Mouse (Mus musculus) spleen, postnatal 10 days (tissue): ENCODE measurements around the gene Trmo.
A peak's percentile ranks its signal among the peaks of the same experiment; 100 is the strongest.

ENCODE experiments used
- DNase-seq, 2 experiments: peaks; one replicate each; pipeline ENCODE4 v3.0.0; 2021 to 2022; ENCODE audit warnings: low spot score in 2 of 2

The Trmo gene

GRCm38 (mm10) chr4:46389013-46389611, at the start of gene Trmo:
Gene Trmo (minus strand): TSS chr4:46389437.
- DNase-seq: peak; percentile 90 to 94

- peak; percentile 46 to 67 for DNase-seq
These were observed 43.3 kb upstream of the Trmo start for GRCm38 (mm10) chr4:46432339-46433036.

- no peak for DNase-seq
These were observed 39.8 kb upstream of the Trmo start for GRCm38 (mm10) chr4:46428903-46429499.

GRCm38 (mm10) chr4:46422625-46423024, 33.4 kb upstream of the Trmo start:
- DNase-seq: no peak

- no peak for DNase-seq
These were observed 29.6 kb upstream of the Trmo start for GRCm38 (mm10) chr4:46418851-46419250.

- DNase-seq: peak in 1 of 2 experiments; percentile 66
These were observed 28.3 kb upstream of the Trmo start for GRCm38 (mm10) chr4:46417491-46417890.

GRCm38 (mm10) chr4:46413406-46413805, 24.2 kb upstream of the Trmo start, which contains the start of gene Hemgn:
Gene Hemgn (minus strand): TSS chr4:46413506.
- DNase-seq: no peak

- DNase-seq: no peak
These were observed 22.9 kb upstream of the Trmo start for GRCm38 (mm10) chr4:46412113-46412512.

- DNase-seq: peak in 1 of 2 experiments; percentile 59
These were observed 22.3 kb upstream of the Trmo start for GRCm38 (mm10) chr4:46411489-46411888.

- peak; percentile 66 to 73 for DNase-seq
These were observed 21.4 kb upstream of the Trmo start for GRCm38 (mm10) chr4:46410677-46411076.

GRCm38 (mm10) chr4:46406966-46407703, 17.9 kb upstream of the Trmo start:
- peak; percentile 67 to 68 for DNase-seq

GRCm38 (mm10) chr4:46404042-46404795, 15.0 kb upstream of the Trmo start:
- DNase-seq: peak; percentile 72 to 75

GRCm38 (mm10) chr4:46398839-46399238, 9.6 kb upstream of the Trmo start:
- DNase-seq: no peak

- DNase-seq: peak in 1 of 2 experiments; percentile 69
These were observed 6.5 kb upstream of the Trmo start for GRCm38 (mm10) chr4:46395736-46396135.

GRCm38 (mm10) chr4:46394388-46394787, 5.2 kb upstream of the Trmo start:
- DNase-seq: no peak

- DNase-seq: peak; percentile 80 to 92
These were observed 1.2 kb upstream of the Trmo start for GRCm38 (mm10) chr4:46390390-46390970.

- peak in 1 of 2 experiments; percentile 51 for DNase-seq
These were observed 540 bp upstream of the Trmo start for GRCm38 (mm10) chr4:46389612-46390341.

- DNase-seq: no peak
These were observed 681 bp downstream of the Trmo start for GRCm38 (mm10) chr4:46388556-46388955.

- DNase-seq: peak; percentile 76 to 88
These were observed 14.3 kb downstream of the Trmo start for GRCm38 (mm10) chr4:46374869-46375368.

GRCm38 (mm10) chr4:46374455-46374854, 14.8 kb downstream of the Trmo start:
- peak; percentile 21 to 68 for DNase-seq
